Mouse (Mus musculus) cerebellum, adult 11-12 months (tissue): ENCODE measurements around the gene Plgrkt.

Experiments
- DNase-seq: peaks from one replicate; pipeline ENCODE4 v3.0.0; 2022

Gene Plgrkt

DNA sequence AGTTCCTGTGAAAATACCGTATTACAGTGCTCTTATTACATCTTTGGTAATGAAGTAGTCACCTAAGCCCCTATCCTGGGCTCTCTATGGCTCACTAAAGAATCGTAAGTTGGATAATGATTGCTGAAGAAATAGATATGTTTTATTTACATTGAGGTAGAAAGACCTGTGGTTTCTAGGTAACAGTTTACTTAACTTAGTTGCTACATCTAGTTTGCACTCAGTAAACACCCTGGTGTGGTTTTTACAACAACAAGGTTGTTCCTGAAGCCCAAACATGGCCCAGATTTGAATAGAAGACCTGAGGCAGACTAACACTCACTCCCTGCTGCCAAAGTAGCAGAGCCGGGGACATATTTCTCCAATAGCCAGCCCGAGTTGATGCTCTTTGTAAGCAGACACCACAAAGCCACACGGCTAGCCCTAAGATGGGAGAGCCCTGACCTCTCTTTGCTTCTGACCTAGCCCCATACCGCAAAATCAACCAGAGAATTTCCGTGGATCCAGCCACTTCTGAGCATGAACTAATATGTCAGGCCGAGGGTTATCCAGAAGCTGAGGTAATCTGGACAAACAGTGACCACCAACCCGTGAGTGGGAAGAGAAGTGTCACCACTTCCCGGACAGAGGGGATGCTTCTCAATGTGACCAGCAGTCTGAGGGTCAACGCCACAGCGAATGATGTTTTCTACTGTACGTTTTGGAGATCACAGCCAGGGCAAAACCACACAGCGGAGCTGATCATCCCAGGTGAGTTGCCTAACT is 12.8 kb upstream of the Plgrkt start:
- no peak for DNase-seq

DNA sequence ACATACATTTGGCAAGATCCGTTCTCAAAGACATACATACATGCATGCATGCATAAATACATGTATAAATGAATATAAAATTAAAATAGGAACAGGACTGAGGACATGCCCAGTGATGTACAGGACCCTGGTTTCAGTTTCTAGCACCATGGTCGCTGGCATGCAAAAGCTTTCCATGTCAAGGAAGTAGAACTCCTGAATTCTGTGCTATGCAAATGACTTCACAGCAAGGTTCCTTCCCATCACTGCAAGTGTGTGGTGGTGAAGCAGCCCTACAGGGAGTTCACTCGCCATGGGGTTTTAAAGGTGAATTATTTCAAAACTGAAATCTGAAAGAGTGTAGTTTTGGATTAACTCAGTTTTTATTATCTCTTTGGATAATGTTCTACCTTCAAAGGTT is 9.2 kb upstream of the Plgrkt start:
- DNase-seq: no peak

GRCm38 (mm10) chr19:29374947-29375346 is 7.8 kb upstream of the Plgrkt start:
- DNase-seq: no peak

GRCm38 (mm10) chr19:29373438-29373837 is 6.2 kb upstream of the Plgrkt start:
- no peak for DNase-seq

GRCm38 (mm10) chr19:29372621-29373020 is 5.4 kb upstream of the Plgrkt start:
- no peak for DNase-seq

GRCm38 (mm10) chr19:29372138-29372537 is 4.9 kb upstream of the Plgrkt start:
- no peak for DNase-seq

- no peak for DNase-seq
Measured at GRCm38 (mm10) chr19:29371284-29372081, 4.3 kb upstream of the Plgrkt start.

DNA sequence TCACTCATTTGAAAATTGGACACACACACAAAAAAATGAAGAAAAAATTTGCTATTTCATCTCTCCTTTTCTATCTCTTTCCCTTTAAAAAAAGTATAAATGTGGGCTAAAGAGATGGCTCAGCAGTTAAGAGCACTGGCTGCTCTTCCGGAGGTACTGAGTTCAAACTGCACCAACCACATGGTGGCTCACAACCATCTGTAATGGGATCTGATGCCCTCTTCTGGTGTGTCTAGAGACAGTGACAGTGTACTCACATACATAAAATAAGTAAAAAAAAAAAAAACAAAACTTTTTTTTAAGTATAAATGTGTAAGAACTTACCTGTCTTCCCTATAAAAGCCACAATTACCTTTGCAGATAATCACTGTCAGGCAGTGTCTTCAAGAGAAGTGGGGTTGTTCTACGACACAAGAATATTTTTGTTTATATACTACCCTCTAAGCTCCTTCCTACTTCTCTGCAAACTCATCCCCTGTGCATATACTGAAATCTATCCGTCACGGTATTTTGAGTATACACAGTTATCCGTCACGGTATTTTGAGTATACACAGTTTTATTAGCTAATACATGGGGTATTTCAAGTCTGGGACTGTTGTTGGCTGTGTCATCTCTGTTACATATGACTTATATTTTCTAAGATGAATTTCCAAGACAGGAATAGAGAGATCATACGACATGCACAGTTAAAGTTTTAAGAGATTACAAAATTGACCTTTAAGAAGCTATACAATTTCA is 3.5 kb upstream of the Plgrkt start:
- DNase-seq: no peak

- DNase-seq: no peak
Measured at GRCm38 (mm10) chr19:29370112-29370511, 2.9 kb upstream of the Plgrkt start.

GRCm38 (mm10) chr19:29368671-29369309 is 1.6 kb upstream of the Plgrkt start:
- DNase-seq: no peak

DNA sequence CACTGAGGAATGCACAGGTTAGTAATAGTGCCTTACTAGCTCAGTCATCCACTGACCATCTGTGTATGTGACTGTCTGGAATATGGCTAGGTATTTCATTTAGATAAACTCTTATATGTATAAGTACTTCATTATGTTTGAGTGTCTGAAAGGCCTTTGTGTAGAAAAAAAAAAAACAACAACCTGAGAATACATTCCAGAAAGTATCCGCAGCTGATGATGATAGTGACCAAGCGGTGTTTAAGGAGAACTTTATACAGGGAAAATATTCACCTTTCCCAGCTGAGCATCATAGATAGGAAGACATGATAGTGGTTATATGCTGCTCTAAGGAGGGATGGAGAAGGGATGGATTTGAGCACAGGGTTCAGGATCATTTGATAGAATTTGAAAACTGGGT is 851 bp upstream of the Plgrkt start:
- DNase-seq: no peak

GRCm38 (mm10) chr19:29366226-29366968 is 793 bp downstream of the Plgrkt start:
- DNase-seq: no peak

DNA sequence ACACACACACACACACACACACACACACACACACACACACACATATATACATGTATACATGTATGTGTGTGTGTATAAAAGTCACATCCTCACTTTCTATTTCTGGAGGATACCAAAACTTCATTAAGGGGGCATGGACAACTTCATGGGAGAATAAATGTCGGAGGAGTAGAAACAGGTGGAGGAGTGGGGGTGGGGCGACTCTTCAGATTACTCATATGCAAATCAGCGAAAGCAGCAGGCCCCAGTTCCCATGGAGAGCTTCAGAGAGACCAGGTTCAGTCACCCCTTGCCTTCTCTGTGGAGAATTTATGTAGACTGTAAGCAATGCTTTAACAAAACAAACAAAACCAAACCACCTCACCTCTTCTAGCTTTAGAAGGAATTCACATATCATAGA is 2.1 kb downstream of the Plgrkt start:
- no peak for DNase-seq

GRCm38 (mm10) chr19:29364076-29364475 is 3.1 kb downstream of the Plgrkt start:
- no peak for DNase-seq

- DNase-seq: no peak
Measured at GRCm38 (mm10) chr19:29363557-29363956, 3.6 kb downstream of the Plgrkt start.

DNA sequence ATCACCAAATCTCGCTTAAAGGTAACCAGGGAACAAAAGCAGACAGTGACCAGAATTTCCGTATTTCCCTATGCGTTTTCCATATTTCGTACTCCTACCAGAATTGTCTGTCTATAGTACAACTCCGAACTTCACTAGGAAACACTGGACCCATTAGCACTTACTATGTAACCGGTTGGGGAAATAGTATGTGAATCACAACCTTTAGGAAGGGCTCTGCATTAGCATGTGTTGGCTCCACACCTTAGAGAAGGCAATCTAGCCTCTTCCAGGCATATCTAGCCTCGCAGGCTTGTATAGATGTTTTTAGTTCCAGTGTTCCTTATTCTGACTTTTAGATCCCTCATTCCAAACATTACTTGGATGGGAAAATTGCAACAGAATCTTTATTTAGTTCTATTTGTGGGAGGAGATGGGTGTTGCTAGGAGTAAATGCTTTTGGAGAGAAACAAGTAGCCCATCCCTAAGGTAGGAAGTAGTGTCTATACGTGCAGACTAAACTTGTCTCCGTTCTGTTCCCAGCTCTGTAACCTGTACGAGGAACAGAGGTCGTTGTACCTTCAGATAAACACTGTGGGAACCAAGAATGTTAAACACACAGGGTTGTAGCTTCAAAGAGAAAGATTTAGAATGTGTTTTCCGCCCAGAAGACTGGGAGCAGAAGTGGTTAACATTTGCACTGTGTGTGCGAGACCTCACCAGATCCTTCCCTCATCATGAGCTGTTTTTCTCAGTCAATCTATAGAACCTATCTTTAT is 4.8 kb downstream of the Plgrkt start:
- no peak for DNase-seq

DNA sequence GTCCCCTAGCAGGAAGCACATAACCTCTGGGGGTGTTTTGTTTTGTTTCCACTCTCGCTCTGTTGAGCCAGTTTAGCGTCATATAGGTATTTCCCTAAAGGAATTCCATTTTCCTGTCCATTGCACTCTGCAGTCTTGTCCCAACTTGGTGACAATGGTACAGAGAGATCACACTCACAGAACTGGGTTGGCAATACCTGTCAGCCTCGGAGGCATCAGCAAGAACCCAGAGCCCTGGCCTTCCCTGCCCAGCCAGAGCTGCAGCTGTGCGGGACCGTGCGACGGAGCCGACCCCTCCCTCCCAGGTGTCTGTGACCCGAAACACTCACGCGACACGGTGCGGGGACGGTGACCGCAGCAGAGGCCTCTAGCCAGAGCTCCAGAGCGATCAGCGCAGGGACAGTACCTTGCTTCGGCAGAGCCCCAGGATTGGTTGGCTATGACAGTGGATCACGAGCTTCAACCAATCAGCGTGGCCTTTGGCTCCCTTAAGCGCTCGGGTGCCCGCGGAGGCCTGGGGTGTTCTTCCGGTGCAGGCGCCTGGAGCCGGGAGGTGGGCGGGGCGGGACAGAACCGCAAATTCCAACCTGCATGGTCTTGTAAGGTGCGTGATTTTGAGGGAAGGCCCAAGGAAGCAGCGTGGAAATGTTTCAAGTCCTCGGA is 5.6 kb downstream of the Plgrkt start:
- peak; percentile 95 for DNase-seq

- DNase-seq: no peak
Measured at GRCm38 (mm10) chr19:29360251-29360650, 6.9 kb downstream of the Plgrkt start.

- no peak for DNase-seq
Measured at GRCm38 (mm10) chr19:29356281-29356680, 10.9 kb downstream of the Plgrkt start.

DNA sequence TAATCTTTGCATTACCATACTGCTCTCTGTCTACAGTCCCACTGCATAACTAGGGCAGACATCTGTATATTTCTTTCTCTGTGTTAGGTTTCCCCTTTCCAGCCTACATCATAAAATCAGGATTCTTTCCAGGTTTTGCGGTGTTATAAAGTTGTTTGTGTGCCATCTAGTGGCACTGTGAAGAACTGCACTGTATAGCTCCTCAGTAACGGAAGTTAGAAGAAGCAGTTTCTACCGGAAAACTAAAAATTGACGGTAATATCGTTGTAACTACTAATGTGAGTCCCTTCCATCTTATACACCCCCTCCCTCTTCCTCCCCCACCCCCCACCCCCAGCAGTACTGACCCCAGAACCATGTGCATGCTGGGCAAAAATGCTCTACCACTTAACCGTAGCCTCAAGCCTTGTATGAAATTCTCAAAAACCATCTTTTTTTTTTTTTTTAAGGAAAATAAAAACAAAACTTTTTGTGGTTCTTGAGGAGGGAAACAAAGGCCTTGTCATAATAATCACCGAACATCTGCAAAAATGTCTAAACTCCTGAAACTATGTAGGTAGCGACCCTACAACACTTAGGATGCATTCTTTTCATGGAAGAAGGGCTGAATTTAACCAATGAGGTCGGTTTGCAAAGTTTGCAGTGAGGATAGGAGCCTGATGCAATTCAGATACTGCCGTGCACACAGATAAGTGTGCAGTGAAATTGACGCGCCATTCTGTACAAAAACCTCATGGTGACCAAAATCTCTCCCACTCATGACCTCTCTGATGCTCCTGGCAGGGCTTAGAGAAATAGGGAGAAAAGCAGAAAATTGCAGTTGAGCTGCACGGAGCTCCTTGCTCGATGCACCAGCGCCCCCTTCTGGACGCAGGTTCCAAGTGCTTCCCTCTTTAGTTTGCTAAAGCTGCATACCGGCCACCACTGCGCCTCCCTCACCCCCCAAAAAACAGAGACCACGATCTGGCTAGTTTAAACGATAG is 12.0 kb downstream of the Plgrkt start:
- DNase-seq: peak; percentile 72
